Mouse (Mus musculus): ENCODE measurements around the gene Tmem219. TPM values are rescaled to one million over a fixed set of nuclear protein-coding genes. Genes with fewer than 3 reads are reported as not detected.

Gene Tmem219
- total RNA-seq (2021): 10 to 100 TPM; 20.2 to 22.3 TPM

DNA sequence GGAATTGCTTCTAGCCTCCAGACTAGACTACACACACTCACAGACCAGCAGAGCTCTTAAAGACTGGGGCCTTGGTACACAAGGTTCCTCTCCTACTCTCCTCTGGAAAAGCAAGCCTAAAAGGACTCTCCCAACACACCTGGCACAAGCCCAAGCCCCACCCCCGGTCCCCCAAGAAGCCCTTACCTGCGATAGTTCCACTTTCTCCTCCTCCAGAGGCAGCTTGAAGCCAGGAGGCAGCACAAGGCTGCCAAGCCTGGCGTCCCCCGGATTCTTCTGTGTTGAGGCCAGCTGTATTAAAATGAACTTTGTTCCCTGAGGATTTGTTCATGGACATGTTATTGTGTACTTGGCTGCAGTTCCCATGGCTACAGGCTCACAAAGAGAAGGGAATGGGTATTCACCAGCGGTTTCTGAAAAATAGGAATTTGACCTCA lies at the start of gene Tmem219:
Gene Tmem219 (minus strand): TSS at position 294 of the 437 bp plus-strand sequence.
- peak in 1 of 2 experiments; percentile 37 for DNase-seq (ENCODE audit: low spot score in 2 of 2)
- intact Hi-C loops (cut with DNase I): no loop called here

DNA sequence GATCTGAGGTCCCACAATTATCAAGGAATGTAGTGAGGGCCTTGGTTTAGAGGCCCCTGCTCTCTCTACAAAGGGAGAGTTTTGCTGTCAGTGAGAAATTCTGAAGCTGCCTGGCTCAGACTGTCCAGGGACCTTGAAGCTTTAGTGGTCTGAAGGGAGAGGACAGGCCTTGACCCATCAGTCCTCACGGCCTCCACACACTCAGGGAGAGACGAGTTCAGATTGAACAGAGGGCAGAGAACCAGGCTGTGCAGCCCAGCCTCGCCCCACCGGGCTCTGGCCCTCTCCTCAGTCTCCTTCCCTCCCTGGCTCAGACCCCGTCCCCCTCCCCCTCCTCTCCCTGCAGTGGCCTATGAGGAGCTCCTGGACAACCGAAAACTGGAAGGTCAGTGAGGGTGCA lies 44.6 kb upstream of the Tmem219 start:
- DNase-seq (ENCODE audit: low spot score in 2 of 2): no peak
- intact Hi-C loops (cut with DNase I): no loop called here

DNA sequence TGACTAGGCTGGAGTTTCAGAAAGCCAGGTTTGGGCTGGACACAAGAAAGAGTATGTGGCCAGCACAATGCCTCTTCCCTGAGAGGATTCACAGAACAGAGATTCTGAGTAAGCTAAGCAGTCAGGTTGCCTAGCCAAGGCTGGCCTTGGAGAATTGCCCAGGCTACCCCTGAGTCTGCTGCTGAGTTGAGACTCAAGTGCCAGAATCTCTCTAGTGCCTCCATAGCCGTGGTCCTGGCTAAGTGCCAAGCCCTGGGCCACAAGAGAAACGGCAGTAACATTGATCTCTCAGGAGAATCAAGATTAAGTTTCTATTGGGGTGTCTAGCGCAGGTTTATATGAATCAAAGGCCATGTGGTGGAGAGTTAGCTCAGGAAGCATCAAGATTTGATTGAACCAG lies 42.9 kb upstream of the Tmem219 start:
- intact Hi-C loops (cut with DNase I): no loop called here
- no peak for DNase-seq (ENCODE audit: low spot score in 2 of 2)

DNA sequence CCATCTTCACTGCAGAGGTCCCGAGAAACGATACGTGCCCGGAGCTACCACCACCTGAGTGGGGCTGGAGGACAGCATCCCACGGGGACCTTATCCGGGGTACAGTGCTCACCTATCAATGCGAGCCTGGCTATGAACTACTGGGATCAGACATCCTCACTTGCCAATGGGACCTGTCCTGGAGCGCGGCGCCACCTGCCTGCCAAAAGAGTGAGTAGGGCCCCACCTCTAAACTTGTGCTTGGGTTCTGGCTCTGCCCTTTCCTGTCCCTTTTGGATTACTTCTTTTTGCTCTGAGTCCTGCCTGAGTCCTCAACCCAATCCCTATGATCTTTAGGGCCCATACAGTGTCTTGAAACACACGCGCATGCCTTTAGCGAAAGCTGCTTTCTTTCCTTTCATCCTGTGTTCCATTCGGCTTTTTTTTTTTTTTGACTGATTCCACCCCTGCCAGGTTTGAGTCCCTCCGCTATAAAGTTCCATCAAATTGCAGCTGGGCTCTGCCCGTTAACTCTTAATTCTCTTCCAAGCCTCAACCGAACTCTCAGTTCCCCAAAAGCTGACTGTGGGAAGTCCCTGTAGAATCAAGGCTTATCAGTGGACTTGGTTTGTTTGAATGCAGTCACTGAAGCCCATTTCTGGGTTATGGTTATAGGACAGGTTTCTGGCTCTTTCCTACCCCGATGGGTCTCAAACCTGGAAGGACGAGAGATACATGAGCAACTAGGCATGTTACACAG lies 41.0 kb upstream of the Tmem219 start:
- intact Hi-C loops (cut with DNase I): no loop called here
- no peak for DNase-seq (ENCODE audit: low spot score in 2 of 2)

DNA sequence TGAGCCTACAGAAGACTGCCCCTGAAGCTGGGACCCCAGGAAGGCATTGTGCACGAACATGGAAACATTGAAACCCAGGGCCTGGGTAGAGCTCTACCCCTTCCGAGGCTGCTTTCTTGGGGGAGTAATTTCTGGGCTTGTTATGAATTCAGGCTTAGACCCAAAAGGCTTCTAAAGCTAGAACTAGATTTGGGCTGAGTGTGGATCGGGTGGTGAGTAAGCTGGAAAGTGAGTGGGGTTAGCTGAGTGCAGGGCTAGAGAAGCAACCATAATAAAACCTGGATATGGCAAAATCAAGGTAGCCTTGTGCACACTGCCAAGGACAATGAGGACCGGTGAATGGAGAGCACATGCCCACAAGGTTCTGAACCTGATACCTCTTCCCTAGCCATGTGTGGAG lies 39.2 kb upstream of the Tmem219 start:
- peak in 1 of 2 experiments; percentile 59 for DNase-seq (ENCODE audit: low spot score in 2 of 2)
- intact Hi-C loops (cut with DNase I): loop anchor here (1.0 kb wide), 1 partner anchor 9 kb away; no protein-coding TSS in a partner anchor

DNA sequence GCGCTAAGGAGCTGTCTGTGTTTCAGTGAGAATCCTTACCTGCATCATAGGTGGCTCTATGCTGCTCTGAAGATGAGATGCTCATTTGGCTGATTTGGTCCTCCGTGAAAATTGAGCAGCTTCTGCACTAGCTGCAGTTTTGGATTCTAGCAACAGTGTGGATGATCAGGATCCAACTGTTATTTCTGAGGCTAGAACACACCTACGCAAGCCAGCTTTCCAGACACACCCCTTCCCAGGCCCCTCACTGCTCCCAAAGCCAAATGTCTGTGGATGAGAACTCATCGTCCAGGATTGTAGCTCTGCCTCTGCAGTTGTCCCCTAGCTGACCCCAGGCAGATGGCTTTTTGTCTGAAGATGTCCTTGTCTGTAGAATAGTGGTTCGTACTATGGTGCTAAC lies 38.4 kb upstream of the Tmem219 start:
- intact Hi-C loops (cut with DNase I): loop anchor here (1.0 kb wide), 1 partner anchor 8 kb away; no protein-coding TSS in a partner anchor
- peak in 1 of 2 experiments; percentile 59 for DNase-seq (ENCODE audit: low spot score in 2 of 2)

DNA sequence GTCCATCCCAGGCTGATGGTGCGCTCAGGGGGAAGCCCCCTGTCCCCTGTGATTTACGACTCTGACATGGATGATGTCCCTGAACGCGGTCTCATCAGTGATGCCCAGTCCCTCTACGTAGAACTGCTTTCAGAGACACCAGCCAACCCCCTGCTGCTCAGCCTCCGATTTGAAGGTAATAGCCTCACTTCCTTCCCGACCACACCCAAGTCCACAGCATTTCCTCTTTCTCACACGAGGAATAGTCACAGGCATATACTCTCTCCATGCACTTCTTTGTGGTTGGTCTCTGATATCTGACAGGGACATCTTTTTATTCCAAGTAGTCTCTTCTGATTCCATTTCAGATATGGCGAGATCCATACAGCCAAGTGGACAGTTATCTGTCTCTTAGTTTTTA lies 37.1 kb upstream of the Tmem219 start:
- no peak for DNase-seq (ENCODE audit: low spot score in 2 of 2)
- intact Hi-C loops (cut with DNase I): no loop called here

DNA sequence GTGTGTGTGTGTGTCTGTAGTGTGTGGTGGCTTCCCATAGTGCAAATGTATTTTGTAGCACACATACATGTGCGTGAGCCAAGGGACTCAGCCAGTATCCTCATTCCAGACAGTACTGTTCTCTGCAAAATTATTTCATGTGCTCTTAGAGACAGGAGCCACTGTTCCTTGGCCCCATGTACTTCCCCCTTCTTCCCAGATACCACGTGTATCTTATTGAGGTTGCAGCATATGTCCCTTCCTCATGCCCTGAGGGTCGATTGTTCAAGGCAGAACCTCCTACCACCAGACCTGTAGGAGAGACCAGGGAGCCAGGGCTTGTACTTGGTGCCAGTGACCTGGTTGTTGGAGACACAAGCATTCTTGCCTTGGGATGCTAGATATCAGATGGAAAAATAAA lies 32.4 kb upstream of the Tmem219 start:
- no peak for DNase-seq (ENCODE audit: low spot score in 2 of 2)
- intact Hi-C loops (cut with DNase I): no loop called here

DNA sequence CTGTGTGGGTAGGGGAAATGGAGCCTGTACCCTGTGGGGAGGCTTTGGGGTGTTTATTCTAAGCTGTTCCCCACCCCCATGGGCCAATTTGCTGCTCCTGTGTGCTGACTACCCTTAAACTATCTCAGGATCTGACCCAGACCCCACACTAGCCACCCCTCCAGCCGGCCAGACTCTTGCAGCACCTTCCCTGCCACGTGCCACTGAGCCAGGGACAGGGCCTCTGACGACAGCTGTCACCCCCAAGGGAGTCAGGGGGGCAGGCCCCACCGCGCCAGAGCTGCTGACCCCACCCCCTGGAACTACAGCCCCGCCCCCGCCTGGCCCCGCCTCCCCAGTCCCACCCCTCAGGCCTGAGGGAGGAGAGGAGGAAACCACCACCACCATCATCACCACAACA lies 29.9 kb upstream of the Tmem219 start:
- intact Hi-C loops (cut with DNase I): loop anchor here (1.0 to 5.0 kb wide), 2 partner anchors 9 to 70 kb away; partner anchors contain the start of gene Taok2
- DNase-seq (ENCODE audit: low spot score in 2 of 2): no peak

DNA sequence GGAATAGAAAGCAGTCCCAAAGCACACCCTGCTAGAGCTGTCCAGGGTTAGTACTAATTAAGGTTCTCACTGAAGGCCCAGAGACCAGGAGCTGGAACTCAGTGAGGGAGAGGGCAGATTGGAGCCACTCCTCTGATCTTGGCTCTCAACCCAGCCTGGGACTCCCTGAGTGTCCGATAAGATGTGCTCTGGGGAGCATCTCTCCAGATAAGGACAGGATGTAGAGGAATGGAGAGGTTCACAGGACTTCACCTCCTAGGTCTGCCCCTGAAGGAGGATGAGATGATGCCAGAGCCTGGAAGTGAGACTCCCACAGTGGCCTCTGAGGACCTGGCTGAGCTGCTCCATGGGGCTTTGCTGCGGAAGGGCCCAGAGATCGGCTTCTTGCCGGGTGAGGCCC lies 29.0 kb upstream of the Tmem219 start:
- intact Hi-C loops (cut with DNase I): loop anchor here (2.0 to 5.0 kb wide), 4 partner anchors 25 to 129 kb away; partner anchors contain the start of genes Cdiptos, Gm42742, Prrt2 and Taok2
- DNase-seq (ENCODE audit: low spot score in 2 of 2): no peak

DNA sequence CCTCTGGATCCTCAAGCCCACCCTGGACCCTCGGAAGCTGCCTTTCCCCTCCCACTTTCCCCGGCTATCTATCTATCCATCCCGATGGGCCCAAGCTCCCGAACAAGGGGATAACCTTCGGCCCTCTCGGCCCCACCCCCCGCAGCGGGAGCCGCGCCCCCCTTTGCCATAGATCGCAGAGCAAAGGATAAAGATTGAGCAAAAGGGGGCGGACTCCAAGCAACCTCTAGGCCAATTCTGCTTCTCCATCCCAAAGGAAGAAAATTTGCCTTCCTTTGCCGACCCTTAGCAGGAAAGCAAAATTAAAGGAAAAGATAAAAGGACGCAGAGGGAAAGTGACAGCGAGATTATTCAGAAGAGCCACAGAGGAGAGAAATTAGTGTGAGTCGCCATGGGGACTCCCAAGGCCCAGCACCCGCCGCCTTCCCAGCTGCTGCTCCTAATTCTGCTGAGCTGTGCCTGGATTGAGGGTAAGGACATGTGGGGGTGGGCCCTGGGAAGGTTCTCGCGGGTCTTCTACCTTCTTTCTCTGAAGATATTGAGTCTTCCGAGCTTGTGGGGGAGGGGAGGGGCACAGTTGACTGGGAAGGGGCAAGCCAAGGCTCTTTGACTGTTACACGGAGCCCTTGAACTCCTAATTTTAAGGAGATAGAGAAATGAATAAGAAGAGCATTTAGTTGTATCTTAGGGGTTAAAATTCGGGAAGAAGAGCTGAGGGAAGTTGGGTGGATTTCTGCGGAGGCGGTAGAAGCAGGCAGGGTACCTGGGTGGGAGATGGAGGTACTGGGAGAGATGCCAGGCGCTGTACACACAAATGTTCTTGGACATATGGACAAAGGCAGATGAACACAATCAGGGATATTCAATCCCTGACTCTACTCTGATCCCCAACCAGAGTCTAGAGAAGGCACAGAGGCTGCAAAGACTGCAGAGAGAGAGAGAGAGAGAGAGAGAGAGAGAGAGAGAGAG lies 28.2 kb upstream of the Tmem219 start:
- peak; percentile 33 to 64 for DNase-seq (ENCODE audit: low spot score in 2 of 2)
- intact Hi-C loops (cut with DNase I): loop anchor here (2.0 to 5.0 kb wide), 4 partner anchors 26 to 128 kb away; partner anchors contain the start of genes Cdiptos, Gm42742, Prrt2 and Taok2

DNA sequence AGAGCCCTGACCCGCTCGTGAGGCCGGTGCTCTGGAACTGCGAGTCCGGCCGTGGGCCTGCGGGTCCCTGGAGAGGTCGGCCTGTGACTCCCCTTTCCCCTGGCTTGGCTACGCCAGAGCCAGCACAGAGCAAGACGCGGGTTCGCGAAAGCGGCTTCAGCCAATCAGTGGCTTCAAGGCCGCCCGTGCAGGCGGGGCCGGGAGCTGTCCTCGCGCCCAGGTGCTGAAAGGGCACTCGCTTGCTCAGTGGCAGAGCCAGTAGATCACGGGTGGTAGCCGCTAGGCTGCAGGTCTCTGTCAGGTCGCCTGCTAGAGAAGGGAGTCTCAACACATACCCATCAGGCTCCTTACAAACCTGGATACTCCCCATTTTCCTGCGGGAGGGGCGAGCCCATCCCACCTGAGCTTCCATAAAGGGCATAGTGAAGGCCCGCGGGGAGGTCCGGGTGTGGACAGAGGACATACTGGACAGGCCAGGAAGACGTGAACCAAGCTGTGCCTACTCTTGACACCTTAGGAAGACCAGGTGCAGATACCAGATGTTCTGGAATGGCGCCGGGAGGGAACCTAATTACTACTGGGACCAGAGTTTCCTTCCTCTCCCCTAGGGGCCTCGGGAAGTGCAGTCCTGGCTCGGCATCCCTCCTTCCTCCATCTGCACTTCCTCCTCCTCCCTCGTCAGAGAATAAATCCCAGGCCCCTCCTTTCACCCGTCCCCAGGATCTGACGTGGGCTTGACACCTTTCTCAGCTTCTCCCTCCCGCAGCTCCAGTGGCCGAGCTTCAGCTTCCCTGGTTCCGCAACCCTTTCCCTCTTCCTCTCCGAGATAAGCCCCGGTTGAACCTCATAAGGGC lies 27.3 kb upstream of the Tmem219 start, which contains the start of gene Sez6l2:
Gene Sez6l2 (plus strand): TSS at position 771 of the 854 bp plus-strand sequence.
- DNase-seq (ENCODE audit: low spot score in 2 of 2): peak; percentile 83 to 91
- intact Hi-C loops (cut with DNase I): loop anchor here (2.0 to 5.0 kb wide), 4 partner anchors 27 to 127 kb away; partner anchors contain the start of genes Cdiptos, Gm42742, Prrt2 and Taok2

DNA sequence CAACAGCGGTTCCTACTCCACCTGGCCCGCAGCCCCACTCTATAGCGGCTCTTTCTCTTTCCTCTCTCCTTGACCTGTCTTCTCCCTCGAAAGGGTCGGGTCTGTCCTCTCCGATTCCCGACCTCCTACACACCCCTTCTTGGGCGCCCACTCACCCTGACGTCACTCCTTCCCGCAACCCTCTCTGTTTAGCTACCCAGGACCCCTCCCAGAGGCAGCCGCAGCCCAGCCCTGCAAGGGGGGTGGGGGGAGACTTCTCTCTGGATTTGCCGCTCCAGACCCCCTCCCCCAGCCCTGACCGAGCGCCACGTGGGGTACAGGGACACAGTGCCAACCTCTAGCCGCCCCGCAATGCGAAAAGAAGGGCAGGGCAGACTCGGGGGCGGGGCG lies 26.7 kb upstream of the Tmem219 start, which contains the start of gene Asphd1:
Gene Asphd1 (minus strand): TSS at position 180 of the 390 bp plus-strand sequence.
- intact Hi-C loops (cut with DNase I): no loop called here
- DNase-seq (ENCODE audit: low spot score in 2 of 2): peak; percentile 46 to 76

DNA sequence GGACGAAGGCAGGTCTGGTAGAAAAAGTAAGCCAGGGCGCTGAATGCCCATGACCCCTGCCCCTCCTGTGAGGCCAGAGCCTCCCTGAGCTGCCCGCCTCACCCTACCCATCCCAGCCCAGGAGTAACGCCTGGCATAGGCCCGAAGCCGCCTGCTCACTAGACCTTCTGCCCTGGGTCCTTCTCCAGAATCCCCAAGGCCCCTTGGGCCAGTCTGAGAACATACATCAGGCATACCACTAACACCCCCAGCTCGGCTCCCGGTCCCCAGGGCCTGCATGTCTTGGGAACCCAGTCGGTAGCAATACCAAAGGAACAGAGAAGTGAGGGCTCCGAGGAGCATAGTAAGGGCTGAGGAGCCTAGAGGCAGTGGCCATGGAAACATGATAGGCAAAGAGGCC lies 25.9 kb upstream of the Tmem219 start:
- DNase-seq (ENCODE audit: low spot score in 2 of 2): no peak
- intact Hi-C loops (cut with DNase I): no loop called here

DNA sequence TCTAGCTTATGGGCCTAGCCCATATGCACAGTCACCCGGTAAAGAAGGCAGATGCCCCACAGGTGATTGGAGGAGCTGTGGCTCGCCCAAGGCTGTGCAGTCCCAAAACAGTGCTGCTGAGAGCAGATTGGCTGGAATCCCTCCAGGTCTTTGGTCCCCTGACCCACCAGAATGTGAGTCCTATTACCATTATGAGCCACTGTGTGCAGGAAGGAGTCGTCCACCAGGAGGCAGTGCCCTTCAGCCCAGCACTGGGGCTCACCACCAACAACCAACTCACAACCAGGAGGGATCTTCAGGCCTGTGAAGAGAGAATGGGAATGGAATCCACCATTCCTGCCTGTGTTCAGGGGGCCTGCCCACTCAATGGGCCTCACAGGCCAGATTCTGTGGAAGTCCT lies 23.8 kb upstream of the Tmem219 start:
- intact Hi-C loops (cut with DNase I): no loop called here
- DNase-seq (ENCODE audit: low spot score in 2 of 2): peak in 1 of 2 experiments; percentile 38

DNA sequence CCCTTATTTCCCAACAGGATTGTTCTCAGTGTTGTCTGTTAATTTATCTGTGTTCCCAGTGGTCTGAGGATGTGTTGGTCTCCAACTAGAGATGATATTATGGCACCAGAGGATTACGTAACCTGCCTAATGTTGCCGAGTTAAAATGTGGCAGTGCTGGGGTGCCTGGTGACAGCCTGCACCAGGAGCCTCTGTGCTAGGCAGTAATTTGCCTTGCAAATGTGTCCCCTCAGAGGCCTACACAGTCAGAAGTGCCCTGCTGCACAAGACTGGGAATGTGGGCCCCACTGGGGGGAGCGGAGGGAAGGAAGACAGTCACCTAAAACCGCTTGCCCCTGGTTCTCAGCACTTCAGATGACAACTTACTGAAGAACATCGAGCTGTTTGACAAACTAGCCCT lies 19.1 kb upstream of the Tmem219 start:
- peak in 1 of 2 experiments; percentile 51 for DNase-seq (ENCODE audit: low spot score in 2 of 2)
- intact Hi-C loops (cut with DNase I): no loop called here

DNA sequence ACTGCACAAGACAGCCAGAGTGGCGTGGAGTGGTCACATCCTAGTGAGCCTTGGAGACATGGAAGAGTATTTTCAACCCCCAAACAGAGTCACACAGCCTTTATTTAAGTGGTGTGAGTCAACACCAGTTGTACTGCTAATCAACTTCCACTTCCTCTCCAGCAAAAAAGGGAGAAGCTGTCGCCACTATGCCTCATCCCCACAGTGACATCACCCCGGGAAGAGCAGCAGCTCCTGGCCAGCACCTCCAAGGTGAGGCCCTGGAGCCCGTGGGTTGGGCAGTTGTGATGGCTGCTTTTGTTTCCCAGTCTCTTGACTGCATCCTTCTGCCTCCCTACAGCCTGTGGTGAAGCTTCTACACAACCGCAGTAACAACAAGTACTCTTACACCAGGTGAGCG lies 18.5 kb upstream of the Tmem219 start:
- intact Hi-C loops (cut with DNase I): no loop called here
- no peak for DNase-seq (ENCODE audit: low spot score in 2 of 2)

DNA sequence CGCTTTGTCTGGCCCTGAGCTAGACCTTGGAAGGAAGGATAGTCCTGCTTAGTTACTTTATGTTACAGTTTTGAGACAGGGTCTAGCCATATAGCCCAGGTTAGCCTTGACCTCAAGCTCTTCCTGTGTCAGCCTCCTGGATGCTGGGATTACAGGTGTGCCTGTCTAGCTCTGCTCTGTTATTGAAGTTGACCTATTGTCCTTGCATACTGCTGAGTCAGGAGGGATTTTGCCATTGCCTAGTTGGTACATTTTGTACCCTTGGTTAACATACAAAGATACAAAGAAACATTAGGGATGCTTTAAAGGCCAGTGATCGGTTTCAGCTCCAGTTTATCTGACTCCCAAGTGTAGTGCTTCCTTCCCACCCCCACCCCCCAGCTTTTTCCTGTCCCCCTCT lies 9.9 kb upstream of the Tmem219 start:
- intact Hi-C loops (cut with DNase I): no loop called here
- no peak for DNase-seq (ENCODE audit: low spot score in 2 of 2)

DNA sequence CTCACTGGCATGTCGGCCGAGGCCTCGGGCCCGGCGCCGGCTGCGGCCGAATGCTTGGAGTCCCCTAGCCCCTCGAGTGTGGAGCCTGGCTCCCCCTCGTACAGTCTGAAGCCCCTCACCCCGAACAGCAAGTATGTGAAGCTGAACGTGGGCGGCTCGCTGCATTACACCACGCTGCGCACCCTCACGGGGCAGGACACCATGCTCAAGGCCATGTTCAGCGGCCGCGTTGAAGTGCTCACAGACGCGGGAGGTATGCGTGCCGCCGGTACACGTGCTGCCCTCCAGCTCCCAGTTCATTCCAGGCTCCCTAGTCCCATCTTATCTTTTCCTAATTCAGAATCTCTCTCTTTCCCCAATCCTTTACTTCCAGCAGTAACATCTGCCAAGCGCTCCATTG lies 6.3 kb upstream of the Tmem219 start:
- DNase-seq (ENCODE audit: low spot score in 2 of 2): no peak
- intact Hi-C loops (cut with DNase I): loop anchor here (5.0 kb wide), 1 partner anchor 42 kb away; no protein-coding TSS in a partner anchor

Data from left cerebral cortex, postnatal 25 days (tissue).